Comparison of ENCODE assay signal across 13 mouse cellular contexts in genomic region chr4:143324176-143324924, GRCm38 (mm10). TPM values are rescaled to one million over a fixed set of nuclear protein-coding genes. Genes with fewer than 3 reads are reported as not detected.
DNase-seq lines count a peak whose midpoint lies in the region; ATAC-seq and TF ChIP-seq lines count a peak whose summit lies in the region.
"Had no signal": no experiment of that assay in that cellular context is flagged by ENCODE, and none has a peak within 500 bp of the region (broad histone marks: within the 10 kb centered on the region; RNA-seq: fewer than 3 reads in every experiment).

No protein-coding gene starts in this region.

- peak overlapping the region; percentile 72 for H3K4me2 ChIP-seq in intestine, postnatal 0 days (replicated peaks; ENCODE audit: low read depth)
- peak overlapping the region; percentile 56; the same call in 1 of the 2 replicates for H3K4me2 ChIP-seq in neural tube, embryonic 14.5 days (ENCODE audit: low read depth, low read length)

- no peak overlapping the region for H3K9ac ChIP-seq in intestine, postnatal 0 days (ENCODE audit: low read depth, low read length)
- H3K9ac ChIP-seq in neural tube, embryonic 14.5 days (replicated peaks; ENCODE audit: low read depth, low read length) = no peak overlapping the region

- no peak overlapping the region for H3K4me3 ChIP-seq in forebrain, embryonic 10.5 days
- no peak overlapping the region for H3K4me3 ChIP-seq in intestine, postnatal 0 days (ENCODE audit: low read depth, low read length)
- H3K4me3 ChIP-seq in neural tube, embryonic 14.5 days (ENCODE audit: low read depth, low read length) = no peak overlapping the region
- H3K4me3 ChIP-seq: myocyte had no signal

- ATAC-seq in intestine, postnatal 0 days = no peak
- ATAC-seq in neural tube, embryonic 14.5 days (ENCODE audit: low read depth) = peak; percentile 57; the same call in 1 of the 2 replicates

- whole genome bisulfite sequencing in forebrain, embryonic 10.5 days = 24% methylated on average over 8 of the region's 11 CpGs
- 16% methylated on average over 8 of the region's 11 CpGs for WGBS in intestine, postnatal 0 days
- WGBS in neural tube, embryonic 14.5 days = 11% methylated on average over 8 of the region's 11 CpGs

- peaks cover 22% of the 10 kb centered on the region for H3K4me1 ChIP-seq in forebrain, embryonic 10.5 days
- H3K4me1 ChIP-seq in intestine, postnatal 0 days (replicated peaks; ENCODE audit: control insufficient read depth, insufficient read depth, low read length) = no peaks in the 10 kb centered on the region
- H3K4me1 ChIP-seq in neural tube, embryonic 14.5 days (ENCODE audit: control insufficient read depth, insufficient read depth, low read length) = peaks cover 6% of the 10 kb centered on the region

- peaks cover 7% of the 10 kb centered on the region; the same call in 1 of the 2 replicates for H3K36me3 ChIP-seq in forebrain, embryonic 10.5 days (replicated peaks)
- no peaks in the 10 kb centered on the region for H3K36me3 ChIP-seq in intestine, postnatal 0 days (ENCODE audit: control insufficient read depth, insufficient read depth)
- no peaks in the 10 kb centered on the region for H3K36me3 ChIP-seq in neural tube, embryonic 14.5 days (ENCODE audit: control insufficient read depth, insufficient read depth, low read length)
- H3K36me3 ChIP-seq: G1E had no signal

- peak overlapping the region; percentile 68; the same call in 1 of the 2 replicates for H3K27ac ChIP-seq in forebrain, embryonic 10.5 days
- H3K27ac ChIP-seq in intestine, postnatal 0 days (ENCODE audit: low read depth, low read length) = no peak overlapping the region
- H3K27ac ChIP-seq in neural tube, embryonic 14.5 days (ENCODE audit: low read depth, low read length) = no peak overlapping the region

- DNase-seq in retina, postnatal 1 day = peak; percentile 49
- no peak for DNase-seq in retina, embryonic 14.5 days (ENCODE audit: low spot score)
- no peak for DNase-seq in forebrain, embryonic 10.5 days (ENCODE audit: extremely low spot score, low spot score)
- no peak for DNase-seq in spleen, postnatal 14 days (ENCODE audit: low spot score in 2 of 2)
- no peak for DNase-seq in cerebellum, adult 8-10 months
- DNase-seq in kidney, adult 9 months = no peak
- DNase-seq: adrenal gland, postnatal 36 days had no signal

- no peaks in the 10 kb centered on the region for H3K9me3 ChIP-seq in forebrain, embryonic 10.5 days
- no peaks in the 10 kb centered on the region for H3K9me3 ChIP-seq in intestine, postnatal 0 days (ENCODE audit: control insufficient read depth)
- H3K9me3 ChIP-seq in neural tube, embryonic 14.5 days (ENCODE audit: control insufficient read depth, low read length) = no peaks in the 10 kb centered on the region

- no peak for TF ChIP-seq CTCF in intestine, postnatal 0 days (IDR thresholded peaks at IDR 0.05; ENCODE audit: low read depth)

- H3K27me3 ChIP-seq in forebrain, embryonic 10.5 days (ENCODE audit: poor library complexity, severe bottlenecking) = no peaks in the 10 kb centered on the region
- no peaks in the 10 kb centered on the region for H3K27me3 ChIP-seq in intestine, postnatal 0 days (replicated peaks; ENCODE audit: control insufficient read depth, insufficient read depth, low read length)
- H3K27me3 ChIP-seq in neural tube, embryonic 14.5 days (ENCODE audit: control insufficient read depth, insufficient read depth, low read length) = no peaks in the 10 kb centered on the region

RNA-seq across cellular contexts. Expression of gene Pdpn, which starts 25.0 kb away (rescaled TPM):
- polyA plus RNA-seq in forebrain, embryonic 10.5 days (2016; fragmentation: Nextera tagmentation; extraction: Ambion mirVana) = 63.6 and 64.9 TPM in 2 replicates
- 18.1 and 18.5 TPM in 2 replicates for polyA plus RNA-seq in intestine, postnatal 0 days (2015; fragmentation: Nextera tagmentation; extraction: Ambion mirVana)
- polyA plus RNA-seq in neural tube, embryonic 14.5 days (2014; fragmentation: Nextera tagmentation; extraction: Ambion mirVana) = 25.6 and 40.5 TPM in 2 replicates
- polyA plus RNA-seq: G1E had no signal

RNA-seq across cellular contexts. Expression of gene Lrrc38, which starts 25.2 kb away (rescaled TPM):
- 0.12 TPM in 1 of 2 replicates, not detected in the other for polyA plus RNA-seq in forebrain, embryonic 10.5 days (2016; fragmentation: Nextera tagmentation; extraction: Ambion mirVana)
- not detected in 2 replicates for polyA plus RNA-seq in intestine, postnatal 0 days (2015; fragmentation: Nextera tagmentation; extraction: Ambion mirVana)
- polyA plus RNA-seq in neural tube, embryonic 14.5 days (2014; fragmentation: Nextera tagmentation; extraction: Ambion mirVana) = 0.26 and 0.31 TPM in 2 replicates
- polyA plus RNA-seq: G1E; gonadal fat pad, adult 2 months; liver, embryonic 16.5 days; myocyte had no signal
